In genomic region chr1:86612081-86612480, GRCm38 (mm10) we compare ENCODE assay signal across 18 mouse cellular contexts. TPM values are rescaled to one million over a fixed set of nuclear protein-coding genes. Genes with fewer than 3 reads are reported as not detected.
DNase-seq lines count a peak whose midpoint lies in the region; ATAC-seq and TF ChIP-seq lines count a peak whose summit lies in the region.
"Had no signal": no experiment of that assay in that cellular context is flagged by ENCODE, and none has a peak within 500 bp of the region (broad histone marks: within the 10 kb centered on the region; RNA-seq: fewer than 3 reads in every experiment).

No protein-coding gene starts in this region.

- H3K9ac ChIP-seq in liver, adult 2 months (ENCODE audit: low read depth, low read length): no peak overlapping the region
- H3K9ac ChIP-seq in liver, embryonic 11.5 days (ENCODE audit: low read depth, low read length): no peak overlapping the region
- H3K9ac ChIP-seq in ES-Bruce4 (ENCODE audit: low read depth, poor library complexity, severe bottlenecking) (no peak overlapping the region), MEL (ENCODE audit: control insufficient read depth, low read depth, low read length, poor library complexity, severe bottlenecking) (no peak overlapping the region)
- no peak overlapping the region for H3K9ac ChIP-seq in stomach, postnatal 0 days (ENCODE audit: low read length)
- H3K9ac ChIP-seq: embryonic facial prominence, embryonic 12.5 days; forebrain, embryonic 15.5 days; heart, embryonic 12.5 days; hindbrain, embryonic 15.5 days had no signal

- no peak for ATAC-seq in liver, embryonic 11.5 days (replicated peaks; ENCODE audit: low FRiP score)
- no peak for ATAC-seq in stomach, postnatal 0 days (ENCODE audit: low FRiP score, low TSS enrichment)
- ATAC-seq: forebrain, embryonic 15.5 days; inflammation-experienced regulatory T-cells, adult 6 months had no signal

- H3K27me3 ChIP-seq in liver, adult 2 months (ENCODE audit: control insufficient read depth, insufficient read depth, low read length): no peaks in the 10 kb centered on the region
- H3K27me3 ChIP-seq in liver, embryonic 11.5 days (replicated peaks; ENCODE audit: control insufficient read depth, insufficient read depth, low read length): no peaks in the 10 kb centered on the region
- H3K27me3 ChIP-seq in ES-Bruce4 (ENCODE audit: control insufficient read depth, insufficient read depth, low read length, poor library complexity, severe bottlenecking) (no peaks in the 10 kb centered on the region), MEL (ENCODE audit: control insufficient read depth in 1 of 2, insufficient read depth in 2 of 2, low read length in 2 of 2) (no peaks in the 10 kb centered on the region)
- no peaks in the 10 kb centered on the region for H3K27me3 ChIP-seq in stomach, postnatal 0 days (ENCODE audit: control insufficient read depth, insufficient read depth, low read length)
- H3K27me3 ChIP-seq: embryonic facial prominence, embryonic 12.5 days; forebrain, embryonic 15.5 days; heart, embryonic 12.5 days; hindbrain, embryonic 15.5 days had no signal

- H3K4me2 ChIP-seq in liver, embryonic 11.5 days: no peak overlapping the region
- no peak overlapping the region for H3K4me2 ChIP-seq in stomach, postnatal 0 days (replicated peaks; ENCODE audit: low read depth)
- H3K4me2 ChIP-seq: embryonic facial prominence, embryonic 12.5 days; forebrain, embryonic 15.5 days; heart, embryonic 12.5 days; hindbrain, embryonic 15.5 days had no signal

- H3K36me3 ChIP-seq in liver, adult 2 months (ENCODE audit: control insufficient read depth, insufficient read depth, low read length): peaks cover 1% of the 10 kb centered on the region; the same call in 1 of the 2 replicates
- peaks cover 4% of the 10 kb centered on the region; the same call in 1 of the 2 replicates for H3K36me3 ChIP-seq in liver, embryonic 11.5 days (ENCODE audit: control insufficient read depth, insufficient read depth, low read length)
- H3K36me3 ChIP-seq in ES-Bruce4 (ENCODE audit: control insufficient read depth, insufficient read depth, low read length, poor library complexity, severe bottlenecking): peaks cover 3% of the 10 kb centered on the region
- peaks cover 0 to under 1% of the 10 kb centered on the region in 2 experiments; a peak in 2 of 4 replicates for H3K36me3 ChIP-seq in MEL (ENCODE audit: control insufficient read depth in 1 of 2, insufficient read depth in 2 of 2, low read length in 2 of 2)
- H3K36me3 ChIP-seq in stomach, postnatal 0 days (ENCODE audit: control insufficient read depth, insufficient read depth, low read length): 0 out of 2 replicates have a peak, but pooled peaks cover 3% of the 10 kb centered on the region

- 0 out of 2 replicates have a peak, but pooled peaks have one; percentile 19 for TF ChIP-seq CTCF in liver, adult 2 months (IDR thresholded peaks at IDR 0.05; ENCODE audit: low read depth, low read length)
- TF ChIP-seq CTCF in ES-Bruce4 (IDR thresholded peaks at IDR 0.05; ENCODE audit: low read depth, low read length) (peak; percentile 41), MEL (IDR thresholded peaks at IDR 0.05 in 2 of 3, conservative IDR thresholded peaks at IDR 0.05 in 1 of 3; ENCODE audit: control insufficient read depth in 1 of 3, insufficient read depth in 1 of 3, low read depth in 2 of 3, low read length in 3 of 3, poor library complexity in 1 of 3, severe bottlenecking in 1 of 3) (peak; percentile 42 to 52 (median 48))
- no peak for TF ChIP-seq CTCF in stomach, postnatal 0 days (IDR thresholded peaks at IDR 0.05; ENCODE audit: low read depth)

- 87% methylated on average over 1 of the region's 1 CpGs for WGBS in liver, adult 2 months
- WGBS in liver, embryonic 11.5 days: 52% methylated on average over 1 of the region's 1 CpGs
- 70% methylated on average over 1 of the region's 1 CpGs for WGBS in stomach, postnatal 0 days

- no peaks in the 10 kb centered on the region for H3K9me3 ChIP-seq in liver, embryonic 11.5 days (ENCODE audit: control insufficient read depth, low read length)
- H3K9me3 ChIP-seq in ES-Bruce4 (replicated peaks; ENCODE audit: control insufficient read depth, insufficient read depth, low read length, poor library complexity, severe bottlenecking): no peaks in the 10 kb centered on the region
- H3K9me3 ChIP-seq in MEL (replicated peaks; ENCODE audit: insufficient read depth, low read length): no peaks in the 10 kb centered on the region
- no peaks in the 10 kb centered on the region for H3K9me3 ChIP-seq in stomach, postnatal 0 days (ENCODE audit: control insufficient read depth, low read length)
- H3K9me3 ChIP-seq: embryonic facial prominence, embryonic 12.5 days; forebrain, embryonic 15.5 days; hindbrain, embryonic 15.5 days had no signal

- no peak for DNase-seq in liver, adult 2 months (ENCODE audit: extremely low read depth, low read depth, low spot score)
- no peak for DNase-seq in liver, embryonic 11.5 days (ENCODE audit: low spot score)
- DNase-seq in MEL (ENCODE audit: low read depth, low spot score): peak; percentile 27
- DNase-seq in stomach, postnatal 0 days (ENCODE audit: low spot score): no peak
- DNase-seq in kidney, postnatal 14 days: no peak
- DNase-seq: adrenal gland, postnatal 14 days; cerebellum, adult 11-12 months; cerebellum, adult 9-10 months; cerebellum, postnatal 25 days; gastrocnemius, postnatal 14 days; heart, postnatal 36 days had no signal

- peak; percentile 27 for TF ChIP-seq RAD21 in MEL (IDR thresholded peaks at IDR 0.05; ENCODE audit: low read depth, low read length)

- no peak for TF ChIP-seq POLR2A in liver, adult 2 months (IDR thresholded peaks at IDR 0.05; ENCODE audit: extremely low read depth, insufficient read depth, low read length)
- no peak for TF ChIP-seq POLR2A in ES-Bruce4 (IDR thresholded peaks at IDR 0.05; ENCODE audit: insufficient read depth, low read length)
- no peak for TF ChIP-seq POLR2A in MEL (IDR thresholded peaks at IDR 0.05; ENCODE audit: control insufficient read depth in 1 of 2, insufficient read depth in 1 of 2, low read depth in 1 of 2, low read length in 2 of 2, poor library complexity in 1 of 2)

- H3K79me2 ChIP-seq in liver, adult 2 months (ENCODE audit: control insufficient read depth, insufficient read depth, low read length): no peaks in the 10 kb centered on the region
- no peaks in the 10 kb centered on the region for H3K79me2 ChIP-seq in MEL (ENCODE audit: control insufficient read depth, insufficient read depth, low read length, poor library complexity)

- no peak overlapping the region for H3K27ac ChIP-seq in liver, adult 2 months (replicated peaks; ENCODE audit: insufficient read depth, low read depth, low read length)
- no peak overlapping the region for H3K27ac ChIP-seq in liver, embryonic 11.5 days (ENCODE audit: low read depth, low read length)
- H3K27ac ChIP-seq in ES-Bruce4 (ENCODE audit: insufficient read depth, low read length) (no peak overlapping the region), MEL (ENCODE audit: control insufficient read depth, low read depth, low read length) (no peak overlapping the region)
- no peak overlapping the region for H3K27ac ChIP-seq in stomach, postnatal 0 days (replicated peaks)
- H3K27ac ChIP-seq: embryonic facial prominence, embryonic 12.5 days; forebrain, embryonic 15.5 days; hindbrain, embryonic 15.5 days had no signal

- no peak overlapping the region for H3K4me3 ChIP-seq in liver, adult 2 months (ENCODE audit: insufficient read depth, low read depth, low read length)
- H3K4me3 ChIP-seq in liver, embryonic 11.5 days (ENCODE audit: low read depth, low read length): no peak overlapping the region
- H3K4me3 ChIP-seq in ES-Bruce4 (ENCODE audit: low read depth, low read length) (no peak overlapping the region), MEL (ENCODE audit: control insufficient read depth in 1 of 2, insufficient read depth in 1 of 2, low read depth in 2 of 2, low read length in 2 of 2) (no peak overlapping the region)
- H3K4me3 ChIP-seq in stomach, postnatal 0 days (ENCODE audit: low read depth, low read length): no peak overlapping the region
- H3K4me3 ChIP-seq: embryonic facial prominence, embryonic 12.5 days; forebrain, embryonic 15.5 days; heart, embryonic 12.5 days; hindbrain, embryonic 15.5 days had no signal

- peaks cover 10% of the 10 kb centered on the region for H3K4me1 ChIP-seq in liver, adult 2 months (ENCODE audit: control insufficient read depth, insufficient read depth, low read length)
- no peaks in the 10 kb centered on the region for H3K4me1 ChIP-seq in liver, embryonic 11.5 days (replicated peaks; ENCODE audit: control insufficient read depth, insufficient read depth, low read length)
- H3K4me1 ChIP-seq in ES-Bruce4 (ENCODE audit: control insufficient read depth, insufficient read depth, low read length) (no peaks in the 10 kb centered on the region), MEL (ENCODE audit: control insufficient read depth in 1 of 2, insufficient read depth in 2 of 2, low read length in 2 of 2) (no peaks in the 10 kb centered on the region)
- H3K4me1 ChIP-seq in stomach, postnatal 0 days (replicated peaks; ENCODE audit: control insufficient read depth, insufficient read depth): no peaks in the 10 kb centered on the region
- H3K4me1 ChIP-seq: embryonic facial prominence, embryonic 12.5 days; forebrain, embryonic 15.5 days; heart, embryonic 12.5 days; hindbrain, embryonic 15.5 days had no signal

- TF ChIP-seq EP300 in ES-Bruce4 (IDR thresholded peaks at IDR 0.05; ENCODE audit: insufficient read depth, low read depth, low read length) (no peak), MEL (IDR thresholded peaks at IDR 0.05; ENCODE audit: low read depth in 1 of 2, low read length in 2 of 2) (no peak)
- TF ChIP-seq EP300 in stomach, postnatal 0 days (optimal IDR thresholded peaks at IDR 0.05): no peak

RNA-seq across cellular contexts. Expression of gene Cops7b, which starts 29.4 kb away (rescaled TPM):
- total RNA-seq in liver, adult 2 months (2014; rRNA removed): 5.0 and 6.0 TPM in 2 replicates
- polyA plus RNA-seq in liver, adult 2 months (2012; rRNA removed): 13.4 and 20.2 TPM in 2 replicates
- 30.8 and 33.4 TPM in 2 replicates for polyA plus RNA-seq in liver, embryonic 11.5 days (2014; fragmentation: Nextera tagmentation; extraction: Ambion mirVana)
- 31.7 and 36.2 TPM in 2 replicates for polyA plus RNA-seq in ES-Bruce4 (2011; ENCODE audit: insufficient read depth, insufficient read length, low read depth, missing spikeins)
- 34.3 and 36.0 TPM in 2 replicates for total RNA-seq in MEL (2012; rRNA removed)
- polyA plus RNA-seq in MEL (2012; ENCODE audit: insufficient read depth in 1 of 2, insufficient read length in 2 of 2, low read depth in 1 of 2, low replicate concordance in 2 of 2, missing spikeins in 1 of 2): 10 to 100 TPM in 1 of 2 experiments, not detected in 1; 64.8 TPM
- 14.9 and 16.2 TPM in 2 replicates for polyA plus RNA-seq in stomach, postnatal 0 days (2015; fragmentation: Nextera tagmentation; extraction: Ambion mirVana)

RNA-seq across cellular contexts. Expression of gene Pde6d, which starts 29.7 kb away (rescaled TPM):
- 3.8 and 5.3 TPM in 2 replicates for total RNA-seq in liver, adult 2 months (2014; rRNA removed)
- 4.7 TPM in 2 replicates for polyA plus RNA-seq in liver, adult 2 months (2012; rRNA removed)
- polyA plus RNA-seq in liver, embryonic 11.5 days (2014; fragmentation: Nextera tagmentation; extraction: Ambion mirVana): 48.1 and 52.1 TPM in 2 replicates
- 23.5 and 30.1 TPM in 2 replicates for polyA plus RNA-seq in ES-Bruce4 (2011; ENCODE audit: insufficient read depth, insufficient read length, low read depth, missing spikeins)
- 13.4 and 13.8 TPM in 2 replicates for total RNA-seq in MEL (2012; rRNA removed)
- polyA plus RNA-seq in MEL (2012; ENCODE audit: insufficient read depth in 1 of 2, insufficient read length in 2 of 2, low read depth in 1 of 2, low replicate concordance in 2 of 2, missing spikeins in 1 of 2): 10 to 100 TPM in 1 of 2 experiments, not detected in 1; 79.9 TPM
- polyA plus RNA-seq in stomach, postnatal 0 days (2015; fragmentation: Nextera tagmentation; extraction: Ambion mirVana): 33.6 and 38.2 TPM in 2 replicates

RNA-seq across cellular contexts. Expression of gene Nppc, which starts 58.3 kb away (rescaled TPM):
- not detected in 2 replicates for total RNA-seq in liver, adult 2 months (2014; rRNA removed)
- polyA plus RNA-seq in liver, adult 2 months (2012; rRNA removed): not detected in 2 replicates
- not detected in 2 replicates for polyA plus RNA-seq in liver, embryonic 11.5 days (2014; fragmentation: Nextera tagmentation; extraction: Ambion mirVana)
- polyA plus RNA-seq in ES-Bruce4 (2011; ENCODE audit: insufficient read depth, insufficient read length, low read depth, missing spikeins) (not detected in 2 replicates), MEL (2012; ENCODE audit: insufficient read depth in 1 of 2, insufficient read length in 2 of 2, low read depth in 1 of 2, low replicate concordance in 2 of 2, missing spikeins in 1 of 2) (not detected)
- total RNA-seq in MEL (2012; rRNA removed): not detected in 2 replicates
- polyA plus RNA-seq in stomach, postnatal 0 days (2015; fragmentation: Nextera tagmentation; extraction: Ambion mirVana): 3.5 and 4.1 TPM in 2 replicates
- polyA plus RNA-seq: gonadal fat pad, adult 2 months; inflammation-experienced regulatory T-cells, adult 6 months had no signal
